Mouse (Mus musculus): ENCODE measurements around the gene Amph. TPM values are rescaled to one million over a fixed set of nuclear protein-coding genes. Genes with fewer than 3 reads are reported as not detected.
"Not testable (repeated sequence)": the region's sequence is repeated elsewhere in the genome, so short reads cannot be mapped to it uniquely, and the experiment has no call there.

Amph gene
- 14.4 and 15.0 TPM in 2 replicates for polyA plus RNA-seq (2016; fragmentation: Nextera tagmentation; extraction: Ambion mirVana)

DNA sequence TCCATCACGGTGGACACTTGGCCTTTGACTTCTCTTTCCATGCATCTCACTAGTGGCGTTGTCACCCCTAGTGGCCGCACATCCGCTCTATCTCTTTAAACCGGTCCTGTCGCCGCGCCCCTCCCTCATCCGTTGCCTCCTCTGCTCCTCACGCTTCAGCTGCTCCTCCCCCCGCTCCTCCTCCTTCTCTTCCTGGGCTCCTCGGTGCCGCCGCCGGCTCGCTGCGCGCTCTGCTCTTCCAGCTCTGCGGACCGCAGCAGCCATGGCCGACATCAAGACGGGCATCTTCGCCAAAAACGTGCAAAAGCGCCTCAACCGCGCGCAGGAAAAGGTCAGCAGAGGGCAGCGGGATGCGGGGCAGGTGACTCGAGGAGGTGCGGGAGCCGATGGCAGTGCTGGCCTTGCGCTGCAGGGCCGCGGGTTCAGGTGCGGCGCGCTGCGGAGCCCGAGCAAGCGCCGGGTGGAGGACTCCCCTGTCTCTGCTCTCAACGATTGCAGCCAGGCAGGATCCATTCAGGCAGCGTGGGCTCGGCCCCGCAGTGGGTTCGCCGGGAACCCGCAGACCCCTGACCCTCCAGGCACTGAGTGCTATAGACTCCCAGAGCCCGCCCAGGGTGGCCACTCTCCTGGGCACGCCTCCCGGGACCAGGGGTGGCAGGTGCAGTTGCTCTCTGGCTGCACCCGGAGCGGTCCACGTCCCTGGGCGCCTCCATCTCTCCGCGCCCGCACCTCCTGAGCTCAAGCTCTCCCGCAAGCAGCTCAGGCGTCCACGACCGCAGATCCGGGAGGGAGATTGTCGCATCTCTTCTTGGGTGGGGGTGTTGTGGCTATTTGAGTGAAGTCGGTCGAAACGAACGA is at the start of gene Amph:
Amph (plus strand) TSS at position 35 of the 858 bp plus-strand sequence.
- peak; percentile 96 for ATAC-seq (ENCODE audit: low FRiP score, low read depth)
- H3K9ac ChIP-seq (replicated peaks) = peak within 1 kb of the TSS; percentile 86

GRCm38 (mm10) chr13:18903623-18904022 is 44.4 kb upstream of the Amph start:
- 90% methylated on average over 6 of the region's 6 CpGs for WGBS
- ATAC-seq (ENCODE audit: low FRiP score, low read depth) = no peak
- Histone ChIP-seq H3K4me2 (replicated peaks) (no peak overlapping the region), H3K27ac (replicated peaks) (no peak overlapping the region), H3K4me1 (no peaks in the 10 kb centered on the region), H3K9me3 (no peaks in the 10 kb centered on the region), H3K4me3 (no peak overlapping the region), H3K36me3 (no peaks in the 10 kb centered on the region), H3K27me3 (no peaks in the 10 kb centered on the region), H3K9ac (replicated peaks) (no peak overlapping the region)

More for the DNA sequence above, at the start of gene Amph:
- H3K4me3 ChIP-seq = peak within 1 kb of the TSS; percentile 75
- no peaks in the 10 kb centered on the region for H3K36me3 ChIP-seq
- H3K4me2 ChIP-seq (replicated peaks) = peak within 1 kb of the TSS; percentile 89
- no peaks in the 10 kb centered on the region; the same call in 1 of the 2 replicates for H3K27me3 ChIP-seq
- H3K9me3 ChIP-seq = no peaks in the 10 kb centered on the region
- WGBS = under 1% methylated on average over 70 of the region's 70 CpGs
- peak within 1 kb of the TSS; percentile 80 for H3K27ac ChIP-seq (replicated peaks)
- H3K4me1 ChIP-seq = peaks cover 11% of the 10 kb centered on the region; the same call in 1 of the 2 replicates

DNA sequence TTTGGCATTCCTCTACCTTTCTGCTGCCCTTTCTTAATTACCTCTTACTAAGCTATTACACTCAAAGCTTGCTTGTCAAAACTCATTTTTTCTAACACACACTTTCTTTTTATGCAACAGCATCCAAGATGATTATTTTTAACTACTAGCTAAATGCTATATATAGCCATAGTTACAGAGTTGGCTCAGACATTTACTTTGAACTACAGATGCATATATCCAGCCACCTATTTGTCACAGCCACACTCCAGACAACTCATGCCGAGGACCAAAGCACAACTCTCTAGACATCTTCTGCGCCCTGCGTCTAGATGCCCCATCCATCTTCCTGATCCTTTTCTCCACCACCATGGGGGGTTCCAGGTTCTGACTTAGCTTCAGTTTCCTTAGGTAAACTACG is 33.2 kb upstream of the Amph start:
- ATAC-seq (ENCODE audit: low FRiP score, low read depth) = no peak

GRCm38 (mm10) chr13:18933191-18933590 is 14.8 kb upstream of the Amph start:
- H3K4me2 ChIP-seq (replicated peaks); H3K27me3 ChIP-seq; ATAC-seq (ENCODE audit: low FRiP score, low read depth); H3K4me1 ChIP-seq; H3K4me3 ChIP-seq; H3K36me3 ChIP-seq; H3K9ac ChIP-seq (replicated peaks); H3K9me3 ChIP-seq; H3K27ac ChIP-seq (replicated peaks): not testable (repeated sequence)
- 83% methylated on average over 1 of the region's 2 CpGs for WGBS

More for the DNA sequence above, 33.2 kb upstream of the Amph start:
- Histone ChIP-seq H3K4me2 (replicated peaks) (no peak overlapping the region), H3K27ac (replicated peaks) (no peak overlapping the region), H3K27me3 (no peaks in the 10 kb centered on the region), H3K9me3 (no peaks in the 10 kb centered on the region), H3K4me3 (no peak overlapping the region), H3K9ac (replicated peaks) (no peak overlapping the region), H3K36me3 (no peaks in the 10 kb centered on the region), H3K4me1 (no peaks in the 10 kb centered on the region)
- 89% methylated on average over 4 of the region's 4 CpGs for WGBS

- peak overlapping the region; percentile 80; the same call in 1 of the 2 replicates for H3K27ac ChIP-seq (replicated peaks)
- ATAC-seq (ENCODE audit: low FRiP score, low read depth) = peak; percentile 8
These were observed 319 bp upstream of the Amph start for GRCm38 (mm10) chr13:18947686-18948085.

DNA sequence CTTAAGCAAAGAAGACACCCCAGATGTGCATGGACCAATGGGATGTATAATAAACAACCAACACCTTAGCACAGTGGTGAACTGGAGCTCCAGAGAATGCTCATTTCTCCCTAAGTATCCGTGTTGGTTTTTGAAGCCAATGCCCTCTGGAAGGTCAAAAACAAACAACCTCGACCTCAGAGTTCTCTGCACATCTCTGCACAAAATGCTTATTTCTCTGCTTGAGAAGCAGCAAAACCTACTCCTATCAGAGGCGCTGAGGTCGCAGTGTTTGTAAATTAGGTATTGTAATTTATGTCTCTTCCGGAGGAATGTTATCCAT is 985 bp downstream of the Amph start:
- no peaks in the 10 kb centered on the region; the same call in 1 of the 2 replicates for H3K27me3 ChIP-seq
- no peaks in the 10 kb centered on the region for H3K9me3 ChIP-seq
- WGBS = 10% methylated on average over 5 of the region's 5 CpGs
- H3K36me3 ChIP-seq = no peaks in the 10 kb centered on the region
- no peak; the same call in none of the 2 replicates for ATAC-seq (ENCODE audit: low FRiP score, low read depth)
- H3K4me2 ChIP-seq (replicated peaks) = peak overlapping the region; percentile 89
- peaks cover 14% of the 10 kb centered on the region for H3K4me1 ChIP-seq
- H3K27ac ChIP-seq (replicated peaks) = no peak overlapping the region
- peak overlapping the region; percentile 75 for H3K4me3 ChIP-seq
- H3K9ac ChIP-seq (replicated peaks) = peak overlapping the region; percentile 86

More at GRCm38 (mm10) chr13:18947686-18948085, 319 bp upstream of the Amph start:
- Histone ChIP-seq H3K9me3 (no peaks in the 10 kb centered on the region), H3K4me2 (replicated peaks) (peak overlapping the region; percentile 89), H3K27me3 (no peaks in the 10 kb centered on the region; the same call in 1 of the 2 replicates), H3K36me3 (no peaks in the 10 kb centered on the region), H3K9ac (replicated peaks) (peak overlapping the region; percentile 86), H3K4me3 (peak overlapping the region; percentile 75), H3K4me1 (peaks cover 10% of the 10 kb centered on the region; the same call in 1 of the 2 replicates)
- 22% methylated on average over 5 of the region's 5 CpGs for WGBS

GRCm38 (mm10) chr13:18949626-18950200 is 1.7 kb downstream of the Amph start:
- Histone ChIP-seq H3K9ac (replicated peaks) (peak overlapping the region; percentile 86; the same call in 1 of the 2 replicates), H3K36me3 (no peaks in the 10 kb centered on the region), H3K4me2 (replicated peaks) (peak overlapping the region; percentile 89), H3K4me3 (peak overlapping the region; percentile 75), H3K27ac (replicated peaks) (no peak overlapping the region), H3K4me1 (peaks cover 14% of the 10 kb centered on the region), H3K27me3 (no peaks in the 10 kb centered on the region; the same call in 1 of the 2 replicates), H3K9me3 (no peaks in the 10 kb centered on the region)
- WGBS = 67% methylated on average over 11 of the region's 11 CpGs
- ATAC-seq (ENCODE audit: low FRiP score, low read depth) = no peak

- Histone ChIP-seq H3K9me3 (no peaks in the 10 kb centered on the region), H3K9ac (replicated peaks) (no peak overlapping the region), H3K4me1 (peaks cover 10% of the 10 kb centered on the region), H3K27me3 (no peaks in the 10 kb centered on the region; the same call in 1 of the 2 replicates), H3K36me3 (no peaks in the 10 kb centered on the region), H3K4me2 (replicated peaks) (no peak overlapping the region), H3K4me3 (no peak overlapping the region), H3K27ac (replicated peaks) (no peak overlapping the region)
- 90% methylated on average over 4 of the region's 4 CpGs for WGBS
- ATAC-seq (ENCODE audit: low FRiP score, low read depth) = peak; percentile 57
These were observed 5.6 kb downstream of the Amph start for GRCm38 (mm10) chr13:18953575-18953974.

DNA sequence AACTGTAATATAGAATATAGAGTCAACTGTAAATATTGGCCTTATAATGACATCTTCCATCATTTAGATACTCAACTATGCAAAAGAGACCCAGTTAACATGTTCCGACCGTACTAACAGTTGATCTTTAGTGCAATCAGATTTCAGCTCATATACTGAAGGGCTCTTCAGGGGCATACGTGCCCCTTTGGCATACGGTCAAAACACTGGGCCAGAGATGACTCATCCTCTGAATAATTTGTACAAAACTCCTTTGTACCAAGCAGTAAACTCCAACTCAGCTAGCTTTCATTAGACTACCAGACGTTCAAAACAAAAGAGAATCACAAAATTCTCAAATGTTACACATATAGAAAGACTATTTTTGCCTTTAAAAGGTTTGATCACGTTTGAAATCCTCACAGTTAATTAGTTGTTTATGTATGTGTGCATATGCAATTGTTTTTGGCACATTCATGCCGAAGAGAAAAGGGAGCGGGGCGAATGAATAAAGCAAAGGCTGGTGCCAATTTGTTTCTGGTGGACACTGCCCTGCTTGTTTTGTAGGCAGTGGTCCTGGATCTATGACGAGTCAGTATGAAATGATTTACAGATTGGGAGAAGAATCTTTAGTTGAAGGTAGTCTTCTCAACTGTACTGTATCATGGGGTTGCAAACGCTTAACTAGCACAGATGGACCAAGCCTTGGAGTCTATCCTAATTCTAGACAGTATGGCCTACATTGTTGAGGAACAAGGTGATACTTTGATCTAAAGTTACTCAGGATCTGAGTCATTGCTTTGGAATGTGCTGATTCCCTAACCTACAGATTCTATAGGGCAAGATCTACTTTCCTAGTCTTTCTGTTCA is 8.3 kb downstream of the Amph start:
- WGBS = 88% methylated on average over 11 of the region's 11 CpGs
- Histone ChIP-seq H3K4me1 (peaks cover 4% of the 10 kb centered on the region), H3K9me3 (no peaks in the 10 kb centered on the region), H3K4me2 (replicated peaks) (no peak overlapping the region), H3K27me3 (no peaks in the 10 kb centered on the region), H3K36me3 (no peaks in the 10 kb centered on the region), H3K4me3 (no peak overlapping the region), H3K27ac (replicated peaks) (no peak overlapping the region), H3K9ac (replicated peaks) (no peak overlapping the region)
- no peak for ATAC-seq (ENCODE audit: low FRiP score, low read depth)

DNA sequence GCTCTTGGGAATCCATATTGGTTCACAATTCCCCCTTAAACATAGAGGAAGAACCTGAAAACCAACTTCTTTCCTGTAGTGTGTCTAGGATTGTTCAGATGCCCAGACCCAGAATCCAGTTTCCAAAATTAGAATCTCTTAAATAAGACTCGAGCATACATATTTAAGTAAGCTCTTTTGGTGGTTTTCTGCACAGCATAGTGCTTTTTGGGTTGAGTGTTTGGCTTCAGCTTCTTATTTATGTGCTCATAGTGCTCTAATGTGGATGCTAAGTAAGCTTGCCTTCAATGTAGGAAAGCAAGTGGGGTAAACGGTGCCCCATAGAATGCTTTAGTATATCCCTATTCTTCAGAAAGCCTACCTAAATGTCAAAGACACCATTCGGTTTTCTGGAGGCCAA is 9.0 kb downstream of the Amph start:
- H3K9ac ChIP-seq (replicated peaks) = no peak overlapping the region
- H3K36me3 ChIP-seq = no peaks in the 10 kb centered on the region
- no peak overlapping the region for H3K4me2 ChIP-seq (replicated peaks)
- H3K27ac ChIP-seq (replicated peaks) = no peak overlapping the region
- no peaks in the 10 kb centered on the region for H3K9me3 ChIP-seq
- 87% methylated on average over 3 of the region's 3 CpGs for WGBS
- H3K4me3 ChIP-seq = no peak overlapping the region
- no peak for ATAC-seq (ENCODE audit: low FRiP score, low read depth)
- H3K4me1 ChIP-seq = peaks cover 4% of the 10 kb centered on the region
- H3K27me3 ChIP-seq = no peaks in the 10 kb centered on the region

DNA sequence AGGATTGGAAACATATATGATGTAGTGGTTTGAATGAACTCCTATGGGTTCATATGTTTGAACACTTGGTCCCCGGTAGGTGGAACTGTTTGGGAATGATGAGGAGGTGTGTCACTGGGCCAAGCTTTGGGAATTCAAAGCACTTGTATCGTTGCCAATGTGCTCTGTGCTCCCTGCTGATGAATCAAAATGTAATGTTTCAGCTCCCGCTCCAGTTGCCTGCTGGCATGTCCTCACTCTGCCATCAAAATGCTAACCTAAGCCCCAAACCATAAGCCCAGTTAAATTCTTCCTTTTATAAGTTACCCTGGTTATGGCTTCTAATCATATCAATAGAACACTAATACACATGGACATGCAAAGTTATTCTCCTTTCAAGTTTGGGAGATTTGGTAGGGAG is 24.6 kb downstream of the Amph start:
- H3K9me3 ChIP-seq = no peaks in the 10 kb centered on the region
- WGBS = 88% methylated on average over 3 of the region's 3 CpGs
- H3K27ac ChIP-seq (replicated peaks) = no peak overlapping the region
- H3K4me2 ChIP-seq (replicated peaks) = no peak overlapping the region
- H3K36me3 ChIP-seq = no peaks in the 10 kb centered on the region
- no peaks in the 10 kb centered on the region for H3K27me3 ChIP-seq
- no peaks in the 10 kb centered on the region for H3K4me1 ChIP-seq
- ATAC-seq (ENCODE audit: low FRiP score, low read depth) = no peak
- H3K9ac ChIP-seq (replicated peaks) = no peak overlapping the region
- H3K4me3 ChIP-seq = no peak overlapping the region

All from midbrain, embryonic 12.5 days (tissue).